Mouse (Mus musculus) thymus, adult 2 months (tissue): ENCODE data around the gene Scfd2.

Source experiments
- CTCF ChIP-seq: fragments of 200-500 bp; IDR thresholded peaks from 2 replicates; pipeline ENCODE4 v1.5.1; 2012; ENCODE audit warnings: mild to moderate bottlenecking, control low read depth, low read length, moderate library complexity, borderline replicate concordance; ENCODE audit not compliant: control insufficient read depth, poor library complexity, insufficient read depth; ENCODE audit errors: extremely low read depth
- POLR2A ChIP-seq: fragments of 200-500 bp; IDR thresholded peaks from 2 replicates; pipeline ENCODE4 v1.6.1; 2012; ENCODE audit warnings: mild to moderate bottlenecking, low read length, control low read depth, moderate library complexity; ENCODE audit not compliant: control insufficient read depth, poor library complexity, insufficient read depth; ENCODE audit errors: extremely low read depth

DNA sequence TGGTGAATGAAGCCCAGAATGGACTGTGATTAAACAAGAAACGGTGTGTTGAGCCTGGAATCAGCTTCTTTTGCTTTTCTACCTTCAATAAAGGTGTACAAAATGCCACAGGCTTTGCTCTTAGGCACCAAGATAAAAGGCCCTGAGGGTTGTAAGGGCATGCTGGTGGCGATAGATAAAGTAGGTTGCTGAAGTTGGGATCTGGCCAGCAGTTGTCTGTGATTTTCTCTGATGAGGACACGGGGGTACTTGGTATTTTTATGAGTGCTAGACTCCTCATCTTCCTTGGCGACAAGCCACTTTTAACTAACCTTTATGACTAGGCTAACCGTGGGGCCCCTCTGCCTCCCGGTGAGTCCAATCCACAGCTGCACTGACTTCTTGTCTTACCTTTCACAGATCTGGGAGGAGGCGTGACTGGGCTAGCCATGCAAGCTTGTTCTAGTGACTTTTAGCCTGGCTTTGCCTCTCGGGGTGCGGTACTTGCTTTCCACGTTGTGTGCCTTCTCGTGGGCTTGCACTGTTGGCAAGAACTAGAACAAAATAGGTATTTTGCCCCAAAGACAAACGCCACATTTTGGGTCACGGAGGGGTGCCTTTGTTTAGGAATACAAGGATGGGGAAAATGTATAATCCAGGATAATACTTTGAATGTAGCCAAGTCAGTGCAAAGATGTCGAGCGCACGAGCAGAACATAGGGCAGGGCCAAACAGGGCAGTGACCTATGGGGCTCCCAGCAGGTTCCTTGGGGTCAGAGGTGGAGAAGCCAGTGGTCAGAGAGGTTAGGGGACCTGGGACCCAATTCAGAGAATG is 337.3 kb downstream of the Scfd2 start:
- TF ChIP-seq CTCF: no peak
- no peak for TF ChIP-seq POLR2A
